Mouse (Mus musculus): ENCODE measurements around the gene Fbxl14. TPM values are rescaled to one million over a fixed set of nuclear protein-coding genes. Genes with fewer than 3 reads are reported as not detected.
A peak's percentile ranks its signal among the peaks of the same experiment; 100 is the strongest.
"Not testable (repeated sequence)": the region's sequence is repeated elsewhere in the genome, so short reads cannot be mapped to it uniquely, and the experiment has no call there.

Gene Fbxl14
- total RNA-seq, 1 experiment, result 44.1 TPM

DNA sequence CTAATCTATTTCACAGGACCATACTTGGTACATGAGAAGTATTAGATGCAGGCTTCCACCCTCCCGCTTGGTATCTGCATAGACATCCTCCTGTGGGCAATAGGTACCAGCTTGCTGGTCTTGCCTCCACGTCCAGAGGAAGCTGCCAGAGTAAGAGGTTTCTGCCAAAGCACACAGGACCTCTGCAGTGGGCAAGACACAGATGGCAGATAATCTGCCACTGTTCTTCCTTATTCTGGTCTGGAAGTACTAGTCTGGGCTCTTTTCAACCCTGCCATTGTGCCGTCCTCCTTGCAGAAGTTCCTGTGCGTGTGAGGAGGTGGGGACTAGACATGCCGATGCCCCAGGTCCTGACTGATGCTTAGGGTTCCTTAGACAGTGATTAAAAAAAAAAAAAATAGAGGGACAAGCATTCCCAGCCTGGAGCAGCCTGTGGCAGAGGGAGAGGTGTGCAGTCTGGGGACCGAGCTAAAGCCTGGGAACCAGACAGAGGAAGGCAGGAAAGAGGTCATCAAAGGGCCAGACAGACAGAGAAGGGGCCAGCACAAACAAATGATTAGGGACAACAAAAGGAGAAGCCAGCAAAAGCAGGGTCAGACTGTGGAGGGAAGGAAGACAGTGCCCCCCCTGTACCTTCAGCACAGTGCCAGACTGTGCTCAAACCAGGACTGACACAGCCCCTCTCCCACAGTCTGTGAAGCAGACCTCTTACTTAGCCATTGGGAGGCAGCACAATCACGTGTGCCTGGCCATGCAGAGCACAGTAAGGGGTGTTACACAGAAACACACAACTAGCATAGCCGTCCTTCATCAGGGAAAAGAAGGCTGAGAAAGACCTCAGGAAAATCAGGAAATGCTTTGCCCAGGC, 41.3 kb upstream of the Fbxl14 start:
- peaks cover 0 to 7% of the 10 kb centered on the region in 2 experiments; a peak in 1 of 4 replicates for H3K4me1 ChIP-seq (ENCODE audit: control insufficient read depth in 2 of 2, insufficient read depth in 2 of 2, low read length in 2 of 2, poor library complexity in 1 of 2)
- no peak for DNase-seq (ENCODE audit: low read depth, low spot score)
- no peak overlapping the region for H3K9ac ChIP-seq (ENCODE audit: insufficient read depth, low read depth, low read length, poor library complexity, severe bottlenecking)
- no peak for TF ChIP-seq ZC3H11A (IDR thresholded peaks at IDR 0.05; ENCODE audit: borderline replicate concordance, low read depth, low read length)
- TF ChIP-seq CHD2 (IDR thresholded peaks at IDR 0.05; ENCODE audit: low read depth, low read length), result no peak
- H3K36me3 ChIP-seq (ENCODE audit: control insufficient read depth, insufficient read depth, low read length, poor library complexity, severe bottlenecking), result peaks cover 1% of the 10 kb centered on the region; the same call in 1 of the 2 replicates
- H3K9me3 ChIP-seq (ENCODE audit: control insufficient read depth, insufficient read depth, low read depth, low read length), result no peaks in the 10 kb centered on the region
- H3K27ac ChIP-seq (ENCODE audit: insufficient read depth, low read depth, low read length, poor library complexity, severe bottlenecking), result no peak overlapping the region
- in situ Hi-C loops (cut with MboI; ENCODE audit: low sequenced_read_pairs in 2 of 2, unreplicated experiment in 2 of 2), result loop anchor here in 1 of 2 experiments (5.0 kb wide), 1 partner anchor 211 kb away; no protein-coding TSS in a partner anchor
- H3K4me3 ChIP-seq (ENCODE audit: insufficient read depth in 1 of 2, low read depth in 1 of 2, low read length in 2 of 2, poor library complexity in 1 of 2, severe bottlenecking in 1 of 2), result no peak overlapping the region

GRCm38 (mm10) chr6:119442729-119443128, 36.7 kb upstream of the Fbxl14 start:
- H3K9me3 ChIP-seq (ENCODE audit: control insufficient read depth, insufficient read depth, low read depth, low read length); in situ Hi-C loops (cut with MboI; ENCODE audit: low sequenced_read_pairs in 2 of 2, unreplicated experiment in 2 of 2); H3K36me3 ChIP-seq (ENCODE audit: control insufficient read depth, insufficient read depth, low read length, poor library complexity, severe bottlenecking); DNase-seq (ENCODE audit: low read depth, low spot score); H3K4me3 ChIP-seq (ENCODE audit: insufficient read depth in 1 of 2, low read depth in 1 of 2, low read length in 2 of 2, poor library complexity in 1 of 2, severe bottlenecking in 1 of 2); H3K4me1 ChIP-seq (ENCODE audit: control insufficient read depth in 2 of 2, insufficient read depth in 2 of 2, low read length in 2 of 2, poor library complexity in 1 of 2); H3K9ac ChIP-seq (ENCODE audit: insufficient read depth, low read depth, low read length, poor library complexity, severe bottlenecking); H3K27ac ChIP-seq (ENCODE audit: insufficient read depth, low read depth, low read length, poor library complexity, severe bottlenecking): not testable (repeated sequence)
- peak; percentile 57; the same call in 1 of the 2 replicates for TF ChIP-seq ZNF384 (IDR thresholded peaks at IDR 0.05; ENCODE audit: low read depth, low read length)

- TF ChIP-seq ZC3H11A (IDR thresholded peaks at IDR 0.05; ENCODE audit: borderline replicate concordance, low read depth, low read length) (peak; percentile 46; the same call in 1 of the 2 replicates), HCFC1 (IDR thresholded peaks at IDR 0.05; ENCODE audit: borderline replicate concordance, insufficient read depth, low read length) (peak; percentile 23; the same call in 1 of the 2 replicates), CHD2 (IDR thresholded peaks at IDR 0.05; ENCODE audit: low read depth, low read length) (no peak), ZNF384 (IDR thresholded peaks at IDR 0.05; ENCODE audit: low read depth, low read length) (no peak)
- H3K36me3 ChIP-seq (ENCODE audit: control insufficient read depth, insufficient read depth, low read length, poor library complexity, severe bottlenecking), result no peaks in the 10 kb centered on the region
- H3K4me3 ChIP-seq (ENCODE audit: insufficient read depth in 1 of 2, low read depth in 1 of 2, low read length in 2 of 2, poor library complexity in 1 of 2, severe bottlenecking in 1 of 2), result no peak overlapping the region
- H3K9ac ChIP-seq (ENCODE audit: insufficient read depth, low read depth, low read length, poor library complexity, severe bottlenecking), result no peak overlapping the region
- no peak overlapping the region for H3K27ac ChIP-seq (ENCODE audit: insufficient read depth, low read depth, low read length, poor library complexity, severe bottlenecking)
- peaks cover 0 to 17% of the 10 kb centered on the region in 2 experiments; a peak in 2 of 4 replicates for H3K4me1 ChIP-seq (ENCODE audit: control insufficient read depth in 2 of 2, insufficient read depth in 2 of 2, low read length in 2 of 2, poor library complexity in 1 of 2)
- H3K9me3 ChIP-seq (ENCODE audit: control insufficient read depth, insufficient read depth, low read depth, low read length), result no peaks in the 10 kb centered on the region
- in situ Hi-C loops (cut with MboI; ENCODE audit: low sequenced_read_pairs in 2 of 2, unreplicated experiment in 2 of 2), result no loop called here
- peak; percentile 89 for DNase-seq (ENCODE audit: low read depth, low spot score)
Measured at GRCm38 (mm10) chr6:119443742-119444645, 35.5 kb upstream of the Fbxl14 start.

GRCm38 (mm10) chr6:119445671-119446607, 33.5 kb upstream of the Fbxl14 start:
- H3K9ac ChIP-seq (ENCODE audit: insufficient read depth, low read depth, low read length, poor library complexity, severe bottlenecking), result no peak overlapping the region
- TF ChIP-seq CHD2 (IDR thresholded peaks at IDR 0.05; ENCODE audit: low read depth, low read length), result no peak
- TF ChIP-seq HCFC1 (IDR thresholded peaks at IDR 0.05; ENCODE audit: borderline replicate concordance, insufficient read depth, low read length), result no peak
- TF ChIP-seq ZC3H11A (IDR thresholded peaks at IDR 0.05; ENCODE audit: borderline replicate concordance, low read depth, low read length), result no peak
- in situ Hi-C loops (cut with MboI; ENCODE audit: low sequenced_read_pairs in 2 of 2, unreplicated experiment in 2 of 2), result no loop called here
- H3K4me3 ChIP-seq (ENCODE audit: insufficient read depth in 1 of 2, low read depth in 1 of 2, low read length in 2 of 2, poor library complexity in 1 of 2, severe bottlenecking in 1 of 2), result no peak overlapping the region
- no peaks in the 10 kb centered on the region for H3K36me3 ChIP-seq (ENCODE audit: control insufficient read depth, insufficient read depth, low read length, poor library complexity, severe bottlenecking)
- no peaks in the 10 kb centered on the region for H3K9me3 ChIP-seq (ENCODE audit: control insufficient read depth, insufficient read depth, low read depth, low read length)
- no peak overlapping the region for H3K27ac ChIP-seq (ENCODE audit: insufficient read depth, low read depth, low read length, poor library complexity, severe bottlenecking)
- peaks cover 0 to 25% of the 10 kb centered on the region in 2 experiments; a peak in 2 of 4 replicates for H3K4me1 ChIP-seq (ENCODE audit: control insufficient read depth in 2 of 2, insufficient read depth in 2 of 2, low read length in 2 of 2, poor library complexity in 1 of 2)
- DNase-seq (ENCODE audit: low read depth, low spot score), result no peak
